Mouse (Mus musculus): ENCODE measurements at regions not wholly inside any gene's neighbourhood (a gene's known extent, or its start where the extent isn't known, plus 50 kb on each side); places are given as distances from the start of the nearest gene placed in this dataset.
A peak's percentile ranks its signal among the peaks of the same experiment; 100 is the strongest.

GRCm38 (mm10) chr14:24785452-24785851, 298.5 kb downstream of the Rps24 start:
- ATAC-seq (ENCODE audit: low FRiP score, low TSS enrichment), result no peak
- Histone ChIP-seq H3K4me1 (ENCODE audit: insufficient read depth, low read length) (no peaks in the 10 kb centered on the region), H3K4me2 (replicated peaks; ENCODE audit: low read depth, low read length) (no peak overlapping the region), H3K27me3 (ENCODE audit: insufficient read depth, low read length) (no peaks in the 10 kb centered on the region), H3K27ac (ENCODE audit: low read length) (no peak overlapping the region), H3K9ac (replicated peaks; ENCODE audit: low read length) (no peak overlapping the region), H3K4me3 (ENCODE audit: low read length) (no peak overlapping the region), H3K36me3 (ENCODE audit: insufficient read depth, low read length) (no peaks in the 10 kb centered on the region), H3K9me3 (ENCODE audit: low read length) (no peaks in the 10 kb centered on the region)
- WGBS, result 79% methylated on average over 5 of the region's 5 CpGs

DNA sequence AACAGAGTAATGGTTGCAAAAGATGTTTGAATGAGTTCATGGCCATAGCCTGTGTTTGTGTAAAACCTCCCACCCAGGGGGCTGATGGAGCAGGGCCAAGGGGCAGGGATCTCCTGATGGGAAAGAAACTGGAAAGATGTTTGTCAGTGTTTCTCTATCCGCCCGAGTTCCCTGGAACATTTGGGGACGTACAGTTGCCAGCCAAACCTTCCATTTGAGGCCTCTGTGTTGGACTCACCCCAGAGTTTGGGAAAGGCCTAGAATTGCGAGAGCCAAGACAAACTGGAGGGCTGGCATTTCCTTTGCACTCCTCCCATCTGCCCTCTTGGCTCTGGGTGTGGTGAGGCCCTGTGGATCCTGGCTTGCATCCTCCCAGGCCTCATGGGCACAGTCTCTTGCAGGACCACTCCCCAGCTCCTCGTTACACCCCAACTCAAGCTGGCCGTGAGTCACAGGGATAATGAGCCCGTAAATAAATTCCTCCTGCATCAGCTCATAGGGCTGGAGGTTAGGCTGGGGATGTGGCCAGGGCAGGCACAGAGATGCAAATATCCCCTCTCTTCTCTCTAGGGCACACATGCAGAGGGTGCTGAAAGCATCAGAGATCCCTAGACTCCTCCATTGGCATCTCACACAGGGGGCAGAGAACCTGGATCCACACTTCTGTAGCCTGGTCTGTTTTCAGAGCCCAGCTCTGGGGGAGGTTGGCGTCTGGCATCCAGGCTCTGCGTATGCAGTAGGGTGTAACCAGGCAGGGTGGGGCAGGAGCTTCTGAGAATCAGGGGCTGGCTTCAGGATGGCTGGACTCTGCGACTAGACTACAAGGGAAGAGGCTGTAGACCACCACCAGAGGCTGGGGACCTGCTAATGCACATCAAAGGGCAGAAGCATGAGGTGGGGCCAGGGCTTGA, 306.7 kb downstream of the Rps24 start:
- Histone ChIP-seq H3K9ac (replicated peaks; ENCODE audit: low read length) (no peak overlapping the region), H3K36me3 (ENCODE audit: insufficient read depth, low read length) (no peaks in the 10 kb centered on the region), H3K4me2 (replicated peaks; ENCODE audit: low read depth, low read length) (no peak overlapping the region), H3K4me3 (ENCODE audit: low read length) (no peak overlapping the region), H3K4me1 (ENCODE audit: insufficient read depth, low read length) (peaks cover 4% of the 10 kb centered on the region; the same call in 1 of the 2 replicates), H3K27ac (ENCODE audit: low read length) (no peak overlapping the region), H3K9me3 (ENCODE audit: low read length) (peaks cover 4% of the 10 kb centered on the region; the same call in 1 of the 2 replicates), H3K27me3 (ENCODE audit: insufficient read depth, low read length) (no peaks in the 10 kb centered on the region)
- peak; percentile 42; the same call in 1 of the 2 replicates for ATAC-seq (ENCODE audit: low FRiP score, low TSS enrichment)
- WGBS, result 39% methylated on average over 10 of the region's 10 CpGs

DNA sequence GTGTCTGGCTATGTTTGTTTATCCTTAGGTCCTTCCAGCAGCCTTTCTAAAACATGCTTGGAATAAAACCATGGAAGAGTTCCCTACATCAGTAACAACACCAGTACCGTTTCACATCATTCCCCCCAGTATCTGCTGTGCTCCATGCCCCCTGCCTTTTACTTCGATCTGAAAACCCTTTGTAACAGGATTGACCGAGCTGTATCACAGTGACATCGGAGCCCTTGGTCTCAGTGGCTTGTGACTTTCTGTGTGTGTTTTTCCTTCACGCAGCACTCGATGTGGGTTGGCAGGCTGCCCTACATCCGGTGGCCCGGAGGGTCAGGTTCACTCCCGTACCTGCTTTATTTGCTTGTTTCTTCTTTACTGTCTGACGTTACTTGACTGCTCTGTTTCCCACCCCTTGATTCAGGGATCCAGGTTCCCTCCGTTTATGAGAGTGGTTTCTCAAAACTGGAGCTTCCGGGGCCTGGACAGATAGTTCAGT, 307.5 kb downstream of the Rps24 start:
- Histone ChIP-seq H3K9ac (replicated peaks; ENCODE audit: low read length) (no peak overlapping the region), H3K27ac (ENCODE audit: low read length) (no peak overlapping the region), H3K4me3 (ENCODE audit: low read length) (no peak overlapping the region), H3K4me2 (replicated peaks; ENCODE audit: low read depth, low read length) (no peak overlapping the region), H3K4me1 (ENCODE audit: insufficient read depth, low read length) (peaks cover 4% of the 10 kb centered on the region; the same call in 1 of the 2 replicates), H3K9me3 (ENCODE audit: low read length) (peaks cover 4% of the 10 kb centered on the region; the same call in 1 of the 2 replicates), H3K27me3 (ENCODE audit: insufficient read depth, low read length) (no peaks in the 10 kb centered on the region), H3K36me3 (ENCODE audit: insufficient read depth, low read length) (no peaks in the 10 kb centered on the region)
- WGBS, result 38% methylated on average over 12 of the region's 12 CpGs
- ATAC-seq (ENCODE audit: low FRiP score, low TSS enrichment), result no peak

DNA sequence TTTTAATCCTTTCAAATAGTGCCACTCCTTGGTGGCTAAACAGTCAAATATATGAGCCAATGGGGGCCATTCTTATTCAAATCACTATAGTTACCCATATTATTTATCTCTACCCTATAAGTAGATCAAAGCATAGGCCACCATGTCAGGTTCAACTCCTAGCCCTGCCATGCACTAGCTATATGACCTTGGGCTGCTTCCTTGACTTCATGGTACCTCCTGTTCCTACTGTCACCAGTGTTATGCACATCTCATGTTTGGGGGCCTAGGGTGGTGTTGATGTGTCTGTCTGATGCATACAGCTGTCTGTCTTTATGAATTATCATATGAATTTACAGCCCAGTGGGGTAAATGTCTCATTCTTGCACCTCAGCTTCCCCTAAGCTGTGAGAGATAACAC, 310.6 kb downstream of the Rps24 start:
- no peak for ATAC-seq (ENCODE audit: low FRiP score, low TSS enrichment)
- Histone ChIP-seq H3K36me3 (ENCODE audit: insufficient read depth, low read length) (no peaks in the 10 kb centered on the region), H3K9ac (replicated peaks; ENCODE audit: low read length) (no peak overlapping the region), H3K4me1 (ENCODE audit: insufficient read depth, low read length) (peaks cover 4% of the 10 kb centered on the region; the same call in 1 of the 2 replicates), H3K4me2 (replicated peaks; ENCODE audit: low read depth, low read length) (no peak overlapping the region), H3K4me3 (ENCODE audit: low read length) (no peak overlapping the region), H3K27ac (ENCODE audit: low read length) (no peak overlapping the region), H3K9me3 (ENCODE audit: low read length) (peaks cover 4% of the 10 kb centered on the region; the same call in 1 of the 2 replicates), H3K27me3 (ENCODE audit: insufficient read depth, low read length) (no peaks in the 10 kb centered on the region)

GRCm38 (mm10) chr14:24798066-24798465, 311.1 kb downstream of the Rps24 start:
- no peak overlapping the region for H3K9ac ChIP-seq (replicated peaks; ENCODE audit: low read length)
- no peak overlapping the region for H3K4me2 ChIP-seq (replicated peaks; ENCODE audit: low read depth, low read length)
- H3K4me3 ChIP-seq (ENCODE audit: low read length), result no peak overlapping the region
- H3K27ac ChIP-seq (ENCODE audit: low read length), result no peak overlapping the region
- peaks cover 8% of the 10 kb centered on the region for H3K4me1 ChIP-seq (ENCODE audit: insufficient read depth, low read length)
- ATAC-seq (ENCODE audit: low FRiP score, low TSS enrichment), result no peak
- WGBS, result 60% methylated on average over 4 of the region's 4 CpGs
- no peaks in the 10 kb centered on the region for H3K36me3 ChIP-seq (ENCODE audit: insufficient read depth, low read length)
- H3K9me3 ChIP-seq (ENCODE audit: low read length), result peaks cover 4% of the 10 kb centered on the region; the same call in 1 of the 2 replicates
- H3K27me3 ChIP-seq (ENCODE audit: insufficient read depth, low read length), result no peaks in the 10 kb centered on the region

- H3K4me3 ChIP-seq (ENCODE audit: low read length), result no peak overlapping the region
- no peak overlapping the region for H3K4me2 ChIP-seq (replicated peaks; ENCODE audit: low read depth, low read length)
- peak overlapping the region; percentile 76; the same call in 1 of the 2 replicates for H3K27ac ChIP-seq (ENCODE audit: low read length)
- WGBS, result 48% methylated on average over 5 of the region's 5 CpGs
- ATAC-seq (ENCODE audit: low FRiP score, low TSS enrichment), result 0 out of 2 replicates have a peak, but pooled peaks have one; percentile 35
- H3K36me3 ChIP-seq (ENCODE audit: insufficient read depth, low read length), result no peaks in the 10 kb centered on the region
- H3K9me3 ChIP-seq (ENCODE audit: low read length), result no peaks in the 10 kb centered on the region
- peaks cover 18% of the 10 kb centered on the region for H3K4me1 ChIP-seq (ENCODE audit: insufficient read depth, low read length)
- no peak overlapping the region for H3K9ac ChIP-seq (replicated peaks; ENCODE audit: low read length)
- H3K27me3 ChIP-seq (ENCODE audit: insufficient read depth, low read length), result no peaks in the 10 kb centered on the region
Measured at GRCm38 (mm10) chr14:24803001-24803655, 316.2 kb downstream of the Rps24 start.

DNA sequence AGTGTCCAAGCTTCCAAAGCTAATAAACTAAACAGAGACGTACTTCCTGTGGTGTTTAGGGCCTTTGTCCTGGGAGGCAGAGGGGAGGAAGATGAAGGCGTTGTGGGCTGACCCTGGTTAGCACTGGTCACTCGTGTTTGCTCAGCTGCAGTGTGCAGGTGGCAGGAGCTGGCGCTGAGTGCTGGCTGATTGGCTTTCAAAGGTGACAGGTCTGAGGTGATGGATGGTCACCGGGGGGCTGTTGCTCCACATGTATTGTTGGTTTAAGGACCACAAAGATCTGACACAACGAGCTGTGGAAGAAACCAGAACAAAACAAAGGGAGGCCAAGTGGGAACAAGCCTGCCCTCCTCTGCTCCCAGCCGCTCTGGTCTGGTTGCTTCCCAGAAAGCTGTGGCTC, 320.1 kb downstream of the Rps24 start:
- WGBS, result 7% methylated on average over 7 of the region's 7 CpGs
- Histone ChIP-seq H3K27me3 (ENCODE audit: insufficient read depth, low read length) (no peaks in the 10 kb centered on the region), H3K36me3 (ENCODE audit: insufficient read depth, low read length) (no peaks in the 10 kb centered on the region), H3K4me1 (ENCODE audit: insufficient read depth, low read length) (peaks cover 18% of the 10 kb centered on the region), H3K9me3 (ENCODE audit: low read length) (no peaks in the 10 kb centered on the region), H3K4me2 (replicated peaks; ENCODE audit: low read depth, low read length) (no peak overlapping the region), H3K27ac (ENCODE audit: low read length) (peak overlapping the region; percentile 6; the same call in 1 of the 2 replicates), H3K4me3 (ENCODE audit: low read length) (no peak overlapping the region), H3K9ac (replicated peaks; ENCODE audit: low read length) (no peak overlapping the region)
- ATAC-seq (ENCODE audit: low FRiP score, low TSS enrichment), result peak; percentile 91

DNA sequence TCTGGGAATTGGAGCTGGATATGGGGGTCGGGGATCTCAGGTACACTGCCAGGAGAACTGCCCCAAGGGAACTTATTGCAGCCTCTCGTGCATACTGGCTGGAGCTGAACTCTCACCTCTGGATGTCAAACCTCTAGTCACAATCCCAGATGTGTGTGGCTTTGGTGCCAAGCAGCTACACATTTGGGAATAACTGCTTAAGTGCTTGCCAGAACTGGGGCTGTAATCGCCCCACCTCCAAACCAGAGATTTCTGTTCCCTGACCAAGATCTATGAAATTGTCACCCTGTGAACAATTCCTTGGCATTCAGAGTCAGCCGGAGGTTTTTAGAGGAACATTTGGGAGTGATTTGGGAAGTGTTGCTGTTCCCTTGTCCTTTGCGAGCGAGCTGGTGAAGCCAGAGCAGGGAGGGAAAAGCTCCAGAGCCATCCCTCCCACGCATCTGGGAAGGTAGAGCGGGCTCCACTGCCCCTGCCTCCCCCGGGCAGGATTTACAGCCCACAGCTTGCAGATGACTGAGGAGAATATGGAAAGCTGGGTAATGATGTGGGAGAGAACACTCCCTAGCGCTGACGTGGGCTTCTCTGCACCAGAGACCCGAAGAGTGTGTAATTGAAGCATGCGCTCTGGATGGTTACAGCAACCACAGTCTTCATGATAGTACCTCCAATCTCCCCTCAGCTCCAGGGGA, 336.1 kb downstream of the Rps24 start:
- no peak overlapping the region for H3K4me2 ChIP-seq (replicated peaks; ENCODE audit: low read depth, low read length)
- H3K9me3 ChIP-seq (ENCODE audit: low read length), result no peaks in the 10 kb centered on the region
- peak overlapping the region; percentile 65 for H3K27ac ChIP-seq (ENCODE audit: low read length)
- 18% methylated on average over 13 of the region's 13 CpGs for WGBS
- H3K27me3 ChIP-seq (ENCODE audit: insufficient read depth, low read length), result no peaks in the 10 kb centered on the region
- no peak overlapping the region; the same call in 1 of the 2 replicates for H3K9ac ChIP-seq (replicated peaks; ENCODE audit: low read length)
- no peaks in the 10 kb centered on the region for H3K36me3 ChIP-seq (ENCODE audit: insufficient read depth, low read length)
- peak; percentile 71 for ATAC-seq (ENCODE audit: low FRiP score, low TSS enrichment)
- H3K4me1 ChIP-seq (ENCODE audit: insufficient read depth, low read length), result peaks cover 40% of the 10 kb centered on the region
- H3K4me3 ChIP-seq (ENCODE audit: low read length), result no peak overlapping the region

GRCm38 (mm10) chr14:24824351-24824750, 337.4 kb downstream of the Rps24 start:
- no peak overlapping the region for H3K9ac ChIP-seq (replicated peaks; ENCODE audit: low read length)

More at GRCm38 (mm10) chr14:24824351-24824750, 337.4 kb downstream of the Rps24 start:
- no peak for ATAC-seq (ENCODE audit: low FRiP score, low TSS enrichment)
- Histone ChIP-seq H3K4me2 (replicated peaks; ENCODE audit: low read depth, low read length) (no peak overlapping the region), H3K4me1 (ENCODE audit: insufficient read depth, low read length) (peaks cover 43% of the 10 kb centered on the region), H3K4me3 (ENCODE audit: low read length) (no peak overlapping the region), H3K27me3 (ENCODE audit: insufficient read depth, low read length) (no peaks in the 10 kb centered on the region), H3K9me3 (ENCODE audit: low read length) (no peaks in the 10 kb centered on the region), H3K27ac (ENCODE audit: low read length) (no peak overlapping the region), H3K36me3 (ENCODE audit: insufficient read depth, low read length) (no peaks in the 10 kb centered on the region)
- WGBS, result 58% methylated on average over 2 of the region's 2 CpGs

Measured in kidney, embryonic 16.5 days (tissue).